Mouse (Mus musculus) gastrocnemius, postnatal 14 days (tissue): Measurements from ENCODE around the gene Glipr2. TPM values are rescaled to one million over a fixed set of nuclear protein-coding genes. Genes with fewer than 3 reads are reported as not detected.

Experiments
- DNase-seq: peaks from one replicate; pipeline ENCODE4 v3.0.0; 2021; ENCODE audit warnings: mixed read lengths
- intact Hi-C: fragments of 180-260 bp; cut with DNase I; formaldehyde crosslinking; loops from one replicate; pipeline ENCODE4 v1.15.1; 2025; ENCODE audit warnings: low total_unique reads
- long read RNA-seq, 2 experiments: library from polyadenylated mRNA; stranded (forward); transcript quantifications; one replicate each; pipeline ENCODE4 v2.0.0; 2021
- total RNA-seq, 2 experiments: library from RNA; stranded (reverse); gene quantifications; 2 replicates each; pipeline ENCODE4 v1.2.3; 2021

Gene Glipr2
- 10 to 100 TPM in 1 of 2 experiments, 1 to 10 TPM in 1; 6.8 to 10.2 TPM for total RNA-seq
- long read RNA-seq, experiment 1, transcript Glipr2-201 (5 exons, 2,320 nt), result major isoform, 7 of 9 reads
- long read RNA-seq, experiment 1, partial matches to known transcripts, result 2 of 9 reads
- long read RNA-seq, experiment 1, other reads (novel, unspliced or antisense), result 0 of 9 reads
- long read RNA-seq, experiment 2, transcript Glipr2-201 (5 exons, 2,320 nt), result major isoform, 6 of 7 reads
- long read RNA-seq, experiment 2, partial matches to known transcripts, result 1 of 7 reads
- long read RNA-seq, experiment 2, other reads (novel, unspliced or antisense), result 0 of 7 reads

- intact Hi-C loops, result no loop called here
Measured at GRCm38 (mm10) chr4:43957292-43957845, at the start of gene Glipr2. Gene Glipr2, plus strand, starts transcription at chr4:43957401.

GRCm38 (mm10) chr4:43918221-43918620 lies 39.0 kb upstream of the Glipr2 start:
- intact Hi-C loops, result no loop called here
- no peak for DNase-seq

More at GRCm38 (mm10) chr4:43957292-43957845, at the start of gene Glipr2:
- DNase-seq, result peak; percentile 91

GRCm38 (mm10) chr4:43920602-43921001 lies 36.6 kb upstream of the Glipr2 start:
- no peak for DNase-seq
- intact Hi-C loops, result no loop called here

GRCm38 (mm10) chr4:43925125-43925524 lies 32.1 kb upstream of the Glipr2 start:
- no peak for DNase-seq
- intact Hi-C loops, result no loop called here

- peak; percentile 89 for DNase-seq
- intact Hi-C loops, result loop anchor here (2.0 kb wide), 1 partner anchor 57 kb away; the partner anchor contains the start of gene Ccin
Measured at GRCm38 (mm10) chr4:43925779-43926178, 31.4 kb upstream of the Glipr2 start.

- DNase-seq, result no peak
- intact Hi-C loops, result loop anchor here (2.0 kb wide), 1 partner anchor 55 kb away; the partner anchor contains the start of gene Ccin
Measured at GRCm38 (mm10) chr4:43927826-43928225, 29.4 kb upstream of the Glipr2 start.

- DNase-seq, result no peak
- intact Hi-C loops, result no loop called here
Measured at GRCm38 (mm10) chr4:43931877-43932276, 25.3 kb upstream of the Glipr2 start.

- intact Hi-C loops, result no loop called here
- no peak for DNase-seq
Measured at GRCm38 (mm10) chr4:43936186-43936585, 21.0 kb upstream of the Glipr2 start.

GRCm38 (mm10) chr4:43936749-43937674 lies 20.2 kb upstream of the Glipr2 start:
- DNase-seq, result peak; percentile 33
- intact Hi-C loops, result no loop called here

GRCm38 (mm10) chr4:43941315-43941714 lies 15.9 kb upstream of the Glipr2 start:
- intact Hi-C loops, result no loop called here
- no peak for DNase-seq

- no peak for DNase-seq
- intact Hi-C loops, result no loop called here
Measured at GRCm38 (mm10) chr4:43942421-43942820, 14.8 kb upstream of the Glipr2 start.

- no peak for DNase-seq
- intact Hi-C loops, result no loop called here
Measured at GRCm38 (mm10) chr4:43947571-43947970, 9.6 kb upstream of the Glipr2 start.

- DNase-seq, result peak; percentile 66
- intact Hi-C loops, result no loop called here
Measured at GRCm38 (mm10) chr4:43957846-43958461, 753 bp downstream of the Glipr2 start.

- no peak for DNase-seq
- intact Hi-C loops, result no loop called here
Measured at GRCm38 (mm10) chr4:43959523-43960179, 2.5 kb downstream of the Glipr2 start.

GRCm38 (mm10) chr4:43960207-43960606 lies 3.0 kb downstream of the Glipr2 start:
- intact Hi-C loops, result no loop called here
- no peak for DNase-seq

GRCm38 (mm10) chr4:43964326-43964833 lies 7.2 kb downstream of the Glipr2 start:
- intact Hi-C loops, result no loop called here
- no peak for DNase-seq

GRCm38 (mm10) chr4:43964951-43965684 lies 7.9 kb downstream of the Glipr2 start:
- intact Hi-C loops, result no loop called here
- DNase-seq, result no peak

- intact Hi-C loops, result no loop called here
- no peak for DNase-seq
Measured at GRCm38 (mm10) chr4:43965856-43966535, 8.8 kb downstream of the Glipr2 start.
